Mouse (Mus musculus): ENCODE measurements at regions not wholly inside any gene's neighbourhood (a gene's known extent, or its start where the extent isn't known, plus 50 kb on each side); places are given as distances from the start of the nearest gene placed in this dataset.

DNA sequence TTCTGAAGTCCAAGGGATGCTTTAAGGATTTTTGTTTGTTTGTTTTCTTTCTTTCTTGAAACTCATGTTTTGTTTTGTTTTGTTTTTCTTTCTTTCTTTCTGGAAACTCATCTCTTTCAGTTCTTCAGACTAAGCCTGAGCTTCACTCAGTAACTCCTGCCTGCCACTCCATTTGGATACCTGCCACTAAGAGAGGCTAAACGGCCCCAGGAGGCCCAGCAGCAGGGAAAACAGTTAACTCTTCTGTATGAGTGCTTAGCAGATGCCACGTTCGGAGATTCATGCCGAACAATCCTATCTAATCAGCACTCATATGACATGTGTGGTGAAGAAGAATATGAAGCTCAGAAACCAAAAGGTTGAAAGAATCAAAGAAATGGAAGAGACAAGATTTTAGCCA is 909.3 kb upstream of the Cdh8 start:
- TF ChIP-seq CTCF (conservative IDR thresholded peaks at IDR 0.05; ENCODE audit: low read length) (no peak), NANOG (IDR thresholded peaks at IDR 0.05; ENCODE audit: borderline replicate concordance, low read length) (no peak)
